Mouse (Mus musculus) liver, embryonic 11.5 days (tissue): ENCODE data around the gene Nedd4. TPM values are rescaled to one million over a fixed set of nuclear protein-coding genes. Genes with fewer than 3 reads are reported as not detected.
A peak's percentile ranks its signal among the peaks of the same experiment; 100 is the strongest.

ENCODE experiments used
- ATAC-seq: fragments of 200-750 bp; cut with Nextera tagmentation; replicated peaks from 2 replicates; pipeline ENCODE4 v1.8.0; 2017; ENCODE audit warnings: moderate number of reproducible peaks, mild to moderate bottlenecking, moderate TSS enrichment, moderate library complexity; ENCODE audit not compliant: low FRiP score
- DNase-seq: peaks from one replicate; pipeline ENCODE4 v3.0.0-alpha.2; 2017; ENCODE audit warnings: low spot score
- H3K27ac ChIP-seq: fragments of 300-500 bp; sonication (generic); 2 replicates; pipeline ENCODE4 v1.5.1; 2014; ENCODE audit warnings: mild to moderate bottlenecking, low read depth, low read length, control low read depth
- H3K27me3 ChIP-seq: fragments of 300-500 bp; sonication (generic); replicated peaks from 2 replicates; pipeline ENCODE4 v1.6.1; 2014; ENCODE audit warnings: low read length, mixed read lengths; ENCODE audit not compliant: control insufficient read depth, insufficient read depth
- H3K36me3 ChIP-seq: fragments of 300-500 bp; sonication (generic); 2 replicates; pipeline ENCODE4 v1.6.1; 2014; ENCODE audit warnings: mild to moderate bottlenecking, low read length, moderate library complexity, mixed read lengths; ENCODE audit not compliant: control insufficient read depth, insufficient read depth
- H3K4me1 ChIP-seq: fragments of 300-500 bp; sonication (generic); replicated peaks from 2 replicates; pipeline ENCODE4 v1.6.1; 2014; ENCODE audit warnings: low read length, mixed read lengths; ENCODE audit not compliant: control insufficient read depth, insufficient read depth
- H3K4me2 ChIP-seq: fragments of 300-500 bp; sonication (generic); 2 replicates; pipeline ENCODE4 v1.6.1; 2014; ENCODE audit warnings: mild to moderate bottlenecking, control low read depth, moderate library complexity
- H3K4me3 ChIP-seq: fragments of 300-500 bp; sonication (generic); 2 replicates; pipeline ENCODE4 v1.5.1; 2014; ENCODE audit warnings: low read depth, low read length, control low read depth
- H3K9ac ChIP-seq: fragments of 300-500 bp; sonication (generic); 2 replicates; pipeline ENCODE4 v1.6.1; 2014; ENCODE audit warnings: low read depth, low read length, control low read depth
- H3K9me3 ChIP-seq: fragments of 300-500 bp; sonication (generic); 2 replicates; pipeline ENCODE4 v1.6.1; 2016; ENCODE audit warnings: low read length, inconsistent platforms, mixed read lengths; ENCODE audit not compliant: control insufficient read depth
- WGBS: fragments of 180-500 bp; shearing (Covaris S2); extraction: QIAGEN DNeasy Blood & Tissue Kit; methylation state at CpG from one replicate; pipeline ENCODE4 v1.1.7; 2014; 5-methylcytosine and 5-hydroxymethylcytosine counted together
- polyA plus RNA-seq: library from polyadenylated mRNA; unstranded; fragments of >200 nt; fragmentation: Nextera tagmentation; extraction: Ambion mirVana; gene quantifications from 2 replicates; pipeline ENCODE4 v1.2.1, GENCODE M21; 2014

Nedd4 gene
- polyA plus RNA-seq, 1 experiment from 2014 or later: 302 TPM

DNA sequence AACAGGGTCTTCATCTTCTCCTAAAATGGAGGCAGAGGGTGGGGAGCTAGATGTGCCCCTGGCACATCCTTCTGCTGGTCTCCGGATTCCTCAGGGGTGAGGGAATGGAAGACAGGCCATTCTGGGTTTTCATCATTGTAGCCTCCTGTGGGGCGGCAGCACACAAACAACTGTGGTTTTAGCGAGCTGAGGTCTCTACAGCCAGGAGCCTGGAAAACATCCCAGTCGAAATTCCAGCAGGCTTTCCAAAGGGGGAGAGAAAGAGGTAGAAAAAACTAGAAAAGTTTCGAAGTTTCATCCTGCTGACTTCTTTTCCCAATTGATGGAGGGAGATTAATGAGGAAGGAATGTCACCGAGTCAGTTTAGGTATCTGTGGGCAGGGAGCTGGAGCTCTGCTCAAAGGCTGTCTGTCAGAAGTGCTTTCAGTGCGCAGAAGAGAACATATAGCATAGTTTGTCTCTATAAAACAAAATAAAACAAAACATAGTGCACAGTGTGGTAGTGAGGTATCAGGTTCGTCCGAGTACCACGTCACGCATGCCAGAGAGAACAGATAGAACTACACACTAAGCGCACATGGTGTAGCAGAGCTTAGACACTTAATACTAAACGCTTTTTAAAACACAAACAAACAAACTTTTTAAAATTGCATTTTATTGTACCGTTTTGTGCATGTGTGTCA lies 128.5 kb downstream of the Nedd4 start:
- Histone ChIP-seq H3K9me3 (no peaks in the 10 kb centered on the region), H3K4me1 (peaks cover 5% of the 10 kb centered on the region), H3K36me3 (no peaks in the 10 kb centered on the region), H3K27ac (no peak overlapping the region), H3K27me3 (no peaks in the 10 kb centered on the region), H3K4me2 (peak overlapping the region; percentile 61), H3K4me3 (0 out of 2 replicates have a peak overlapping the region, but pooled peaks have one; percentile 32), H3K9ac (no peak overlapping the region)
- no peak for DNase-seq
- no peak for ATAC-seq
- 49% methylated on average over 14 of the region's 14 CpGs for WGBS

DNA sequence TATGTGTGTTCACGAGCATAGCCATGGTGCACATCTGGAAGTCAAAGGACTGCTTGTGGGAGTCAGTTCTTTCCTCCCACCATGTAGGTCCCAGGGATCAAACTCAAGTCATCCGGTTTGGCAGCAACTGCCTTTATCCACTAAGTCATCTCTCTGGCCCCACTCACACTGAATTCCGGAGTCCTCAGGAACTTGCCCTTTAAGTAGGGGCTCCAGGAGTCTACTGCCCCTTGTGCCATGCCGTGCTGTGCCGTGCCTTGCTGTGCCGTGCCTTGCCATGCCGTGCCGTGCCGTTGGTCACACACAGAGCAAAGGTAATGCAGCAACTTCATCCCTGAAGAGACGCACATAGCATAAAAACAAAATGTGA lies 129.1 kb downstream of the Nedd4 start:
- Histone ChIP-seq H3K27me3 (no peaks in the 10 kb centered on the region), H3K9ac (peak overlapping the region; percentile 57), H3K27ac (no peak overlapping the region), H3K4me2 (peak overlapping the region; percentile 61), H3K4me3 (peak overlapping the region; percentile 32; the same call in 1 of the 2 replicates), H3K4me1 (peaks cover 5% of the 10 kb centered on the region), H3K36me3 (no peaks in the 10 kb centered on the region), H3K9me3 (no peaks in the 10 kb centered on the region)
- DNase-seq (no peak), ATAC-seq (peak; percentile 43; the same call in 1 of the 2 replicates)
- 23% methylated on average over 10 of the region's 10 CpGs for WGBS

DNA sequence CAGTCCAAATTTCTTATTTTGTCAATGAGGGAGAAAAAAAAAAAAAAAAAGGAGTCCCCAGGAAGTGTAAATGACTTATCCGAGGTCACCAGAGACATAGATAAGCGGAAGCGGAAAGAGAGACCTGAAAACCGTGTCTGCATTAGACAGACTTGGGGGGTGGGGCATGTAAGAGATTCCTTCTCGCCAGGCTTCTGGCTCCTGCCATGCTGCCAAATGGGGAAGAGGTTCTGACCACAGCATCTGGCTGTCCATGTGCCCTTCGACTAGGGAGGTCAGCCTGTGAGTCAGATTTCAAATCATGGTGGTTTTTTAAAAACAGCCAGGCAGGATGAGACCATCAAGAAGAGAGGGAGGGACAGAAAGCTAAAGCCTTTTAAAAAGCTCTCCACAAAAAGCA lies 129.5 kb downstream of the Nedd4 start:
- no peaks in the 10 kb centered on the region for H3K36me3 ChIP-seq
- 1% methylated on average over 6 of the region's 6 CpGs for WGBS
- no peaks in the 10 kb centered on the region for H3K9me3 ChIP-seq
- no peak overlapping the region for H3K27ac ChIP-seq
- peak overlapping the region; percentile 61 for H3K4me2 ChIP-seq
- DNase-seq (no peak), ATAC-seq (peak; percentile 76)
- peak overlapping the region; percentile 32; the same call in 1 of the 2 replicates for H3K4me3 ChIP-seq
- H3K4me1 ChIP-seq: peaks cover 5% of the 10 kb centered on the region
- H3K9ac ChIP-seq: 0 out of 2 replicates have a peak overlapping the region, but pooled peaks have one; percentile 25
- no peaks in the 10 kb centered on the region for H3K27me3 ChIP-seq

DNA sequence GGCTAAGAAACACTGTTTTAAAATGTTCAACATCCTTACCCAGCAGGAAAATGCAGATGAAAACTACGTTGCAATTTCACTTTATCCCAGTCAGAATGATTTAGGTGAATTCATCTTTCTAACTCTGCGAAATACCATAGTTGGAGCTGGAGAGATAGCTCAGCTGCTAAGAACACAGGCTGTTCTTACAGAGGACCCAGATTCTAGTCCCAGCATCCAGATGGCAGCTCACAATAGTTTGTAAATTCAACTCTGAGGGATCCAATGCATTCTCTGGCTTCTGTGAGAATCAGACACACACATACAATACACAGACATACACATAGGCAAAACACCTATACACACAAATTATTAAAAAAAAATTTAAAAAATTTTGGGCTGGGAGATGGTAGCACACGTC lies 133.1 kb downstream of the Nedd4 start:
- no peak overlapping the region for H3K9ac ChIP-seq
- H3K4me3 ChIP-seq: no peak overlapping the region
- DNase-seq (no peak), ATAC-seq (no peak)
- H3K4me2 ChIP-seq: no peak overlapping the region
- no peaks in the 10 kb centered on the region for H3K27me3 ChIP-seq
- H3K36me3 ChIP-seq: no peaks in the 10 kb centered on the region
- H3K27ac ChIP-seq: no peak overlapping the region
- peaks cover 5% of the 10 kb centered on the region for H3K4me1 ChIP-seq
- H3K9me3 ChIP-seq: no peaks in the 10 kb centered on the region
- 71% methylated on average over 3 of the region's 3 CpGs for WGBS

DNA sequence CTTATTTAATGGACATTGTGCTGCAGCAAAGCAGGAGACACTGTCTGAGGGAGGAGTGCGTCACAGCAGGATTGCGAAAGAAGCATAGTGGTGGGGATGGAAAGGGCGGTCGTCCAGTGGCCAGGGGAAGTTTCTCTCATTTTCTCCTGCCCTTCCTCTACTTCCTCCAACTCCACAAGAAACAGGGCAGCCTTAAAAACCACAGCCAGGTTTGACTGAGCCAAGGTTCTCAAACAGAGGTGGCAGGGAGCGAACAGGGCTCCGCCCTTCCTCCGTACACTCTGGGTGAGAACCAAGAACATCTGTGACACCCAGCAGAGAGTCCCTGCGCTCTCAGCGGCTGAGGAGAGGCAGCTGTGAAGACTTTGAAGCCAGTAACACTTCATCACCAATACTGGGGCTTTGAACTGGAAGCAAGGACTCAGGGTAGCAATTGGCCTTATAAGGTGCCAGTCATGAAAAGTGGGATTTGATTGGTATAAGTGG lies 135.0 kb downstream of the Nedd4 start:
- H3K4me2 ChIP-seq: peak overlapping the region; percentile 21; the same call in 1 of the 2 replicates
- no peaks in the 10 kb centered on the region for H3K9me3 ChIP-seq
- H3K27ac ChIP-seq: no peak overlapping the region
- ATAC-seq: no peak
- no peak overlapping the region for H3K9ac ChIP-seq
- no peaks in the 10 kb centered on the region for H3K27me3 ChIP-seq
- no peaks in the 10 kb centered on the region for H3K4me1 ChIP-seq
- H3K4me3 ChIP-seq: no peak overlapping the region
- WGBS: 26% methylated on average over 9 of the region's 9 CpGs
- no peak for DNase-seq
- H3K36me3 ChIP-seq: no peaks in the 10 kb centered on the region

Other genes with a start within 250 kb of the Nedd4 start
- gene Mns1, start 224.3 kb upstream of the Nedd4 start, polyA plus RNA-seq: 133 and 139 TPM in 2 replicates
- gene Tex9, start 170.1 kb upstream of the Nedd4 start, polyA plus RNA-seq: 17.9 and 19.1 TPM in 2 replicates
- gene Rfx7, start 130.1 kb upstream of the Nedd4 start, polyA plus RNA-seq: 12.0 and 12.5 TPM in 2 replicates
- 1.7 TPM in 2 replicates for gene Prtg, start 144.5 kb downstream of the Nedd4 start, polyA plus RNA-seq